Mouse (Mus musculus) megakaryocyte, adult 5-6 weeks (primary cell): ENCODE results near the gene A730061H03Rik. TPM values are rescaled to one million over a fixed set of nuclear protein-coding genes. Genes with fewer than 3 reads are reported as not detected.
A peak's percentile ranks its signal among the peaks of the same experiment; 100 is the strongest.

Experiments
- ATAC-seq: 2 replicates; pipeline ENCODE4 v1.8.0; 2016; ENCODE audit warnings: mild to moderate bottlenecking, inconsistent platforms; ENCODE audit not compliant: poor library complexity, severe bottlenecking
- total RNA-seq, 2 experiments: library from RNA; stranded (forward) in 1 of 2; stranded (reverse) in 1 of 2; fragments of 153-499, 151-499 nt in 1 of 2; fragments of 221-1000, 200-1000 nt in 1 of 2; gene quantifications; 2 replicates each; pipeline versions ENCODE4 v1.2.3 to v1.2.4; 2015 to 2017

A730061H03Rik gene
- total RNA-seq (2015) (2.1 and 4.1 TPM in 2 replicates), total RNA-seq (2017) (2.6 and 9.3 TPM in 2 replicates)

GRCm38 (mm10) chr14:55560202-55561073 is at the start of gene A730061H03Rik:
A730061H03Rik (minus strand) TSS chr14:55560406.
- peak; percentile 75 for ATAC-seq

- ATAC-seq, result no peak
These were observed 48.1 kb upstream of the A730061H03Rik start for GRCm38 (mm10) chr14:55608339-55608738.

- ATAC-seq, result no peak
These were observed 45.7 kb upstream of the A730061H03Rik start for GRCm38 (mm10) chr14:55605743-55606459.

GRCm38 (mm10) chr14:55604823-55605222 is 44.6 kb upstream of the A730061H03Rik start:
- no peak for ATAC-seq

- ATAC-seq, result peak; percentile 93
These were observed 43.7 kb upstream of the A730061H03Rik start for GRCm38 (mm10) chr14:55603633-55604576.

- ATAC-seq, result no peak
These were observed 43.0 kb upstream of the A730061H03Rik start, which contains the start of gene Irf9 for GRCm38 (mm10) chr14:55603271-55603632. Irf9 (plus strand) TSS chr14:55603571.

GRCm38 (mm10) chr14:55598521-55599390 is 38.5 kb upstream of the A730061H03Rik start:
- ATAC-seq, result no peak

- ATAC-seq, result no peak
These were observed 36.0 kb upstream of the A730061H03Rik start for GRCm38 (mm10) chr14:55596036-55596690.

- ATAC-seq, result no peak
These were observed 32.0 kb upstream of the A730061H03Rik start for GRCm38 (mm10) chr14:55592226-55592625.

GRCm38 (mm10) chr14:55591331-55591891 is 31.2 kb upstream of the A730061H03Rik start, which contains the start of gene Rnf31:
Rnf31 (plus strand) TSS chr14:55591708.
- ATAC-seq, result peak; percentile 81

- peak; percentile 77 for ATAC-seq
These were observed 30.6 kb upstream of the A730061H03Rik start, which contains the start of gene Psme2 for GRCm38 (mm10) chr14:55590748-55591330. Psme2 (minus strand) TSS chr14:55591113.

- no peak for ATAC-seq
These were observed 29.7 kb upstream of the A730061H03Rik start for GRCm38 (mm10) chr14:55589771-55590448.

- no peak for ATAC-seq
These were observed 29.1 kb upstream of the A730061H03Rik start for GRCm38 (mm10) chr14:55589271-55589670.

- no peak for ATAC-seq
These were observed 25.9 kb upstream of the A730061H03Rik start for GRCm38 (mm10) chr14:55586149-55586548.

GRCm38 (mm10) chr14:55585566-55585960 is 25.4 kb upstream of the A730061H03Rik start:
- 0 out of 2 replicates have a peak, but pooled peaks have one; percentile 9 for ATAC-seq

- peak; percentile 83 for ATAC-seq
These were observed 24.7 kb upstream of the A730061H03Rik start, which contains the start of gene Emc9 for GRCm38 (mm10) chr14:55584702-55585565. Emc9 (minus strand) TSS chr14:55585302.

- ATAC-seq, result no peak
These were observed 24.1 kb upstream of the A730061H03Rik start for GRCm38 (mm10) chr14:55584303-55584701.
